Mouse (Mus musculus) thymus, adult 2 months (tissue): ENCODE results near the gene 6030468B19Rik. TPM values are rescaled to one million over a fixed set of nuclear protein-coding genes. Genes with fewer than 3 reads are reported as not detected.

Experiments used
- DNase-seq: peaks from one replicate; pipeline ENCODE4 v3.0.0; 2021
- H3K27ac ChIP-seq: fragments of 200-500 bp; 2 replicates; pipeline ENCODE4 v1.5.1; 2012; ENCODE audit warnings: low read length, control low read depth; ENCODE audit not compliant: control insufficient read depth, insufficient read depth
- H3K27me3 ChIP-seq: fragments of 200-500 bp; 2 replicates; pipeline ENCODE4 v1.6.1; 2012; ENCODE audit warnings: mild to moderate bottlenecking, low read length, moderate library complexity, mixed read lengths; ENCODE audit not compliant: control insufficient read depth, insufficient read depth
- H3K36me3 ChIP-seq: fragments of 200-500 bp; 2 replicates; pipeline ENCODE4 v1.6.1; 2012; ENCODE audit warnings: mild to moderate bottlenecking, low read length, moderate library complexity; ENCODE audit not compliant: control insufficient read depth, insufficient read depth
- H3K4me1 ChIP-seq: fragments of 200-500 bp; replicated peaks from 2 replicates; pipeline ENCODE4 v1.6.1; 2012; ENCODE audit warnings: low read length; ENCODE audit not compliant: control insufficient read depth, insufficient read depth
- H3K4me3 ChIP-seq: fragments of 200-500 bp; 2 replicates; pipeline ENCODE4 v1.5.1; 2012; ENCODE audit warnings: mild to moderate bottlenecking, low read length, control low read depth, moderate library complexity; ENCODE audit not compliant: control insufficient read depth, insufficient read depth
- CTCF ChIP-seq: fragments of 200-500 bp; IDR thresholded peaks from 2 replicates; pipeline ENCODE4 v1.5.1; 2012; ENCODE audit warnings: mild to moderate bottlenecking, control low read depth, low read length, moderate library complexity, borderline replicate concordance; ENCODE audit not compliant: control insufficient read depth, poor library complexity, insufficient read depth; ENCODE audit errors: extremely low read depth
- POLR2A ChIP-seq: fragments of 200-500 bp; IDR thresholded peaks from 2 replicates; pipeline ENCODE4 v1.6.1; 2012; ENCODE audit warnings: mild to moderate bottlenecking, low read length, control low read depth, moderate library complexity; ENCODE audit not compliant: control insufficient read depth, poor library complexity, insufficient read depth; ENCODE audit errors: extremely low read depth
- WGBS: fragments of 180-500 bp; shearing (Covaris S2); methylation state at CpG from one replicate; pipeline ENCODE4 v1.1.7; 2018; 5-methylcytosine and 5-hydroxymethylcytosine counted together
- polyA plus RNA-seq: library from polyadenylated mRNA; depleted of rRNA; stranded (reverse); fragments of >200 nt; gene quantifications from 2 replicates; pipeline ENCODE4 v1.2.3, GENCODE M21; 2012

Gene 6030468B19Rik
- polyA plus RNA-seq, 1 experiment: 1.7 TPM

GRCm38 (mm10) chr11:117826164-117826563 is 28.7 kb downstream of the 6030468B19Rik start:
- no peaks in the 10 kb centered on the region for H3K27me3 ChIP-seq
- H3K36me3 ChIP-seq: peaks cover 3% of the 10 kb centered on the region; the same call in 1 of the 2 replicates
- no peak for TF ChIP-seq CTCF
- TF ChIP-seq POLR2A: no peak
- peak overlapping the region; percentile 54 for H3K4me3 ChIP-seq
- H3K4me1 ChIP-seq: peaks cover 53% of the 10 kb centered on the region
- H3K27ac ChIP-seq: peak overlapping the region; percentile 7; the same call in 1 of the 2 replicates
- DNase-seq: no peak
- 72% methylated on average over 5 of the region's 5 CpGs for WGBS

GRCm38 (mm10) chr11:117826916-117827315 is 29.5 kb downstream of the 6030468B19Rik start:
- no peaks in the 10 kb centered on the region for H3K36me3 ChIP-seq
- no peak overlapping the region for H3K4me3 ChIP-seq
- peaks cover 60% of the 10 kb centered on the region for H3K4me1 ChIP-seq
- peak; percentile 27 for DNase-seq
- H3K27me3 ChIP-seq: no peaks in the 10 kb centered on the region
- TF ChIP-seq POLR2A: no peak
- 36% methylated on average over 8 of the region's 8 CpGs for WGBS
- peak overlapping the region; percentile 90 for H3K27ac ChIP-seq

DNA sequence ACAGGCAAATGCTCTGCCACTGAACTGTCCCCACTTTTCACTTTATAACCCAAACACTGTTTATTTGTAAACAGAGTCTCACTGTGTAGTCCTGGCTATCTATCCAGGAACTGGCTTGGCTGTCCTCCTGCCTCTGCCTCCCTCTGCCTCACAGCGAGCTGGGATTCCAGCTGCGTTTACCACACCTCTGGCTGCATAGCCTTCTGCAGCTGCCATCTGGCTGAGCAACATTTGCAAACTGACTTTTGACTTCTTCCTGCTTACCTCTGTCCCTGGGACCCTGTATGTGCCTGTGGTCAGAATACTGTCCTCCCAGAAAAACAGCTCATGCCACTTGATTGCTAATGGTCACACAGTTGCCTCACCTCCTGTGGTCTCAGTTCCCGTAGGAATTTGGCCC is 29.9 kb downstream of the 6030468B19Rik start:
- peak overlapping the region; percentile 90 for H3K27ac ChIP-seq

DNA sequence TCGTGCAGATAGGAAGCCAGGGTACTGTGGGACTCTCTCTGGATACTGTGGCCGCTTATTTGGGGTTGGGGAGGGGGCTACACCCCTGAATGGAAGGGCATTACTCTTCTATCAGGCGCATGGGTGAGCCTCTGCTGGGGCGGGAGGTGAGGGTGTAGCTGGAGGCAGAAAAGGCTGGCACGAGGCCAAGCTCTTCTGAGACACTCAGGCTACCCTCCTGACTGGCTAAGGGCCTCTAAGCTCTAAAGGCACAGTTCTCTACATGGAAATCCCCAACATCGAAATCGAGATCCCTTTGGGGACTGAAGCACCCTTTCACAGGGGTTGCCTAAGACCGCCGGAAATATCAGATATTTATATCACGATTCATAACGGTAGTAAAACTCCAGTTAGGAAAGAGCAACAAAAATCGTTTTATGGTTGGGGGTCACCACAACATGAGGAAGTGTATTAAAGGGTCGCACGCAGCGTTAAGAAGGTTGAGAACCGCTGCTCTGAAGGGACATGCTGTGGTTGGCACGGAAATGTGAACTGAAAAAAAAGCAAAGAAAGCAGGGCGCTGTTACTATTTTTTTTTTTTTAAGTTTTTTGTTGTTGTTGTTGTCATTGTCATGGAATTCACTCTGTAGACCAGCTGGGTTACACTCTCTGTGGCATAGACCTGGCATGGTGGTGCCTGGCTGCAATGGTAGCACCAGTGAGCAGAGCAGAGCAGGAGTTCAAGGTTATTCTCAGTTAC is 30.9 kb downstream of the 6030468B19Rik start:
- peaks cover 64% of the 10 kb centered on the region for H3K4me1 ChIP-seq
- 19% methylated on average over 18 of the region's 18 CpGs for WGBS
- no peaks in the 10 kb centered on the region for H3K27me3 ChIP-seq
- H3K4me3 ChIP-seq: peak overlapping the region; percentile 8; the same call in 1 of the 2 replicates
- no peak for TF ChIP-seq CTCF
- no peak for TF ChIP-seq POLR2A
- peak; percentile 49 for DNase-seq
- peak overlapping the region; percentile 90 for H3K27ac ChIP-seq
- H3K36me3 ChIP-seq: no peaks in the 10 kb centered on the region

More for the DNA sequence above, 29.9 kb downstream of the 6030468B19Rik start:
- 28% methylated on average over 3 of the region's 3 CpGs for WGBS
- Histone ChIP-seq H3K36me3 (no peaks in the 10 kb centered on the region), H3K4me1 (peaks cover 60% of the 10 kb centered on the region), H3K4me3 (no peak overlapping the region; the same call in 1 of the 2 replicates), H3K27me3 (no peaks in the 10 kb centered on the region)
- peak; percentile 36 for DNase-seq
- no peak for TF ChIP-seq CTCF

GRCm38 (mm10) chr11:117828888-117829604 is 31.6 kb downstream of the 6030468B19Rik start:
- no peaks in the 10 kb centered on the region for H3K36me3 ChIP-seq
- TF ChIP-seq CTCF (no peak), POLR2A (no peak)
- no peak for DNase-seq
- WGBS: 80% methylated on average over 9 of the region's 9 CpGs
- H3K4me3 ChIP-seq: no peak overlapping the region
- H3K4me1 ChIP-seq: peaks cover 62% of the 10 kb centered on the region
- H3K27ac ChIP-seq: peak overlapping the region; percentile 90
- no peaks in the 10 kb centered on the region for H3K27me3 ChIP-seq

GRCm38 (mm10) chr11:117829671-117830215 is 32.3 kb downstream of the 6030468B19Rik start:
- Histone ChIP-seq H3K27me3 (no peaks in the 10 kb centered on the region), H3K4me3 (no peak overlapping the region), H3K4me1 (peaks cover 56% of the 10 kb centered on the region), H3K36me3 (no peaks in the 10 kb centered on the region), H3K27ac (no peak overlapping the region)
- TF ChIP-seq CTCF: no peak
- no peak for TF ChIP-seq POLR2A
- 89% methylated on average over 2 of the region's 2 CpGs for WGBS
- DNase-seq: no peak
